ENCODE assay signal across 15 mouse cellular contexts in the genomic region with DNA sequence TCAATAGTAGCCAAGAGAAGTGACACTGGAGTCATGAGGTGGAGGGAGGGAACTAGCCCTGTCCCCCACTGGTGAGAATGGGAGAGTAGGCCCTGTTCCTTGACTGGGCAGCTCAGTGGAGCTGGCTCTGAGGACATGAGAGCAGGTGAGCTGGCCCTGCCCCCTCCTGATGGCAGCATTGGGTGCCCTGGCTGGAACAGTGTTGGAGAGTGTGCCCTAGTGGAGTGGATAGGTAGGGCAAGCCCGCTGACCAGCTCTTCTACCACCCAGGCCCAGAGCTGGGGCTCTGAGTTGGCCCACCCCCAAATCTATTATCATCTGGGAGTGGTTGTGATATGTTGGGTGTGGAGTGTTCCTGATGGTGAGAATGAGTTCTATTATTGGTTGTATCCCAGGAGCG. TPM values are rescaled to one million over a fixed set of nuclear protein-coding genes. Genes with fewer than 3 reads are reported as not detected.
DNase-seq lines count a peak whose midpoint lies in the region; ATAC-seq and TF ChIP-seq lines count a peak whose summit lies in the region.
"Had no signal": no experiment of that assay in that cellular context is flagged by ENCODE, and none has a peak within 500 bp of the region (broad histone marks: within the 10 kb centered on the region; RNA-seq: fewer than 3 reads in every experiment).

No protein-coding gene starts in this region.

- WGBS in forebrain, embryonic 13.5 days = 88% methylated on average over 2 of the region's 2 CpGs
- WGBS in forebrain, postnatal 0 days = 96% methylated on average over 2 of the region's 2 CpGs
- WGBS in kidney, embryonic 15.5 days = 100% methylated on average over 2 of the region's 2 CpGs
- WGBS in kidney, embryonic 16.5 days = 95% methylated on average over 2 of the region's 2 CpGs
- WGBS in midbrain, embryonic 16.5 days = 89% methylated on average over 2 of the region's 2 CpGs
- 97% methylated on average over 2 of the region's 2 CpGs for WGBS in midbrain, embryonic 15.5 days

- H3K9me3 ChIP-seq in forebrain, embryonic 13.5 days (replicated peaks) = no peaks in the 10 kb centered on the region
- H3K9me3 ChIP-seq in forebrain, postnatal 0 days (ENCODE audit: low read length) = no peaks in the 10 kb centered on the region
- H3K9me3 ChIP-seq in kidney, embryonic 15.5 days (replicated peaks) = no peaks in the 10 kb centered on the region
- no peaks in the 10 kb centered on the region for H3K9me3 ChIP-seq in kidney, embryonic 16.5 days (ENCODE audit: low read length)
- H3K9me3 ChIP-seq in midbrain, embryonic 16.5 days (replicated peaks; ENCODE audit: control insufficient read depth, low read length, poor library complexity, severe bottlenecking) = no peaks in the 10 kb centered on the region
- H3K9me3 ChIP-seq in midbrain, embryonic 15.5 days = no peaks in the 10 kb centered on the region
- H3K9me3 ChIP-seq: embryonic facial prominence, embryonic 12.5 days; forebrain, embryonic 15.5 days had no signal

- H3K4me2 ChIP-seq in forebrain, embryonic 13.5 days = no peak overlapping the region
- H3K4me2 ChIP-seq in forebrain, postnatal 0 days (ENCODE audit: low read depth) = no peak overlapping the region
- no peak overlapping the region for H3K4me2 ChIP-seq in kidney, embryonic 15.5 days
- H3K4me2 ChIP-seq in kidney, embryonic 16.5 days (replicated peaks; ENCODE audit: low read depth, low read length) = no peak overlapping the region
- no peak overlapping the region for H3K4me2 ChIP-seq in midbrain, embryonic 16.5 days (ENCODE audit: low read length)
- H3K4me2 ChIP-seq in midbrain, embryonic 15.5 days = no peak overlapping the region
- H3K4me2 ChIP-seq: embryonic facial prominence, embryonic 12.5 days; forebrain, embryonic 15.5 days had no signal

- H3K9ac ChIP-seq in forebrain, embryonic 13.5 days = no peak overlapping the region
- no peak overlapping the region for H3K9ac ChIP-seq in forebrain, postnatal 0 days
- no peak overlapping the region for H3K9ac ChIP-seq in kidney, embryonic 15.5 days
- no peak overlapping the region for H3K9ac ChIP-seq in kidney, embryonic 16.5 days (replicated peaks; ENCODE audit: low read length)
- no peak overlapping the region for H3K9ac ChIP-seq in midbrain, embryonic 16.5 days (ENCODE audit: low read depth, low read length)
- H3K9ac ChIP-seq in midbrain, embryonic 15.5 days = no peak overlapping the region
- H3K9ac ChIP-seq: embryonic facial prominence, embryonic 12.5 days; forebrain, embryonic 15.5 days had no signal

- no peak overlapping the region for H3K4me3 ChIP-seq in forebrain, embryonic 13.5 days
- no peak overlapping the region for H3K4me3 ChIP-seq in forebrain, postnatal 0 days (ENCODE audit: low read depth, low read length)
- no peak overlapping the region for H3K4me3 ChIP-seq in kidney, embryonic 15.5 days (replicated peaks)
- no peak overlapping the region for H3K4me3 ChIP-seq in kidney, embryonic 16.5 days (ENCODE audit: low read length)
- no peak overlapping the region for H3K4me3 ChIP-seq in midbrain, embryonic 16.5 days (ENCODE audit: low read depth, low read length)
- H3K4me3 ChIP-seq in midbrain, embryonic 15.5 days = no peak overlapping the region
- H3K4me3 ChIP-seq: embryonic facial prominence, embryonic 12.5 days; forebrain, embryonic 15.5 days had no signal

- TF ChIP-seq CTCF in forebrain, postnatal 0 days (IDR thresholded peaks at IDR 0.05; ENCODE audit: low read depth) = no peak

- H3K4me1 ChIP-seq in forebrain, embryonic 13.5 days = peaks cover 22% of the 10 kb centered on the region
- peaks cover 6% of the 10 kb centered on the region for H3K4me1 ChIP-seq in forebrain, postnatal 0 days (ENCODE audit: insufficient read depth)
- peaks cover 10% of the 10 kb centered on the region for H3K4me1 ChIP-seq in kidney, embryonic 15.5 days
- peaks cover 11% of the 10 kb centered on the region for H3K4me1 ChIP-seq in kidney, embryonic 16.5 days (ENCODE audit: insufficient read depth, low read length)
- peaks cover 8% of the 10 kb centered on the region; the same call in 1 of the 2 replicates for H3K4me1 ChIP-seq in midbrain, embryonic 16.5 days (ENCODE audit: control insufficient read depth, insufficient read depth, low read length)
- H3K4me1 ChIP-seq in midbrain, embryonic 15.5 days = peaks cover 14% of the 10 kb centered on the region

- H3K27ac ChIP-seq in forebrain, embryonic 13.5 days = no peak overlapping the region
- H3K27ac ChIP-seq in forebrain, postnatal 0 days (ENCODE audit: low read depth, low read length) = no peak overlapping the region
- H3K27ac ChIP-seq in kidney, embryonic 15.5 days = no peak overlapping the region
- no peak overlapping the region for H3K27ac ChIP-seq in kidney, embryonic 16.5 days (ENCODE audit: low read length)
- H3K27ac ChIP-seq in midbrain, embryonic 16.5 days (ENCODE audit: low read length) = no peak overlapping the region
- no peak overlapping the region for H3K27ac ChIP-seq in midbrain, embryonic 15.5 days
- H3K27ac ChIP-seq: embryonic facial prominence, embryonic 12.5 days; forebrain, embryonic 15.5 days; macrophage had no signal

- H3K27me3 ChIP-seq in forebrain, embryonic 13.5 days = no peaks in the 10 kb centered on the region
- no peaks in the 10 kb centered on the region for H3K27me3 ChIP-seq in forebrain, postnatal 0 days (ENCODE audit: insufficient read depth, low read length)
- H3K27me3 ChIP-seq in kidney, embryonic 15.5 days = no peaks in the 10 kb centered on the region
- H3K27me3 ChIP-seq in kidney, embryonic 16.5 days (ENCODE audit: insufficient read depth, low read length) = no peaks in the 10 kb centered on the region
- H3K27me3 ChIP-seq in midbrain, embryonic 16.5 days (ENCODE audit: control insufficient read depth, insufficient read depth, low read depth, low read length) = no peaks in the 10 kb centered on the region
- no peaks in the 10 kb centered on the region for H3K27me3 ChIP-seq in midbrain, embryonic 15.5 days (replicated peaks)
- H3K27me3 ChIP-seq: embryonic facial prominence, embryonic 12.5 days; forebrain, embryonic 15.5 days had no signal

- H3K36me3 ChIP-seq in forebrain, embryonic 13.5 days (ENCODE audit: poor library complexity, severe bottlenecking) = no peaks in the 10 kb centered on the region
- H3K36me3 ChIP-seq in forebrain, postnatal 0 days (ENCODE audit: insufficient read depth) = no peaks in the 10 kb centered on the region
- no peaks in the 10 kb centered on the region for H3K36me3 ChIP-seq in kidney, embryonic 15.5 days
- no peaks in the 10 kb centered on the region for H3K36me3 ChIP-seq in kidney, embryonic 16.5 days (ENCODE audit: insufficient read depth, low read length)
- no peaks in the 10 kb centered on the region for H3K36me3 ChIP-seq in midbrain, embryonic 16.5 days (ENCODE audit: control insufficient read depth, insufficient read depth, low read length)
- no peaks in the 10 kb centered on the region for H3K36me3 ChIP-seq in midbrain, embryonic 15.5 days (replicated peaks)
- H3K36me3 ChIP-seq: embryonic facial prominence, embryonic 12.5 days; forebrain, embryonic 15.5 days had no signal

- DNase-seq in forebrain, postnatal 0 days = no peak
- no peak for DNase-seq in embryo, embryonic 9.5 days (ENCODE audit: extremely low spot score)
- DNase-seq: adrenal gland, postnatal 36 days; cerebellum, adult 11-12 months; gastrocnemius, postnatal 36 days; thymus, postnatal 25 days had no signal

- ATAC-seq in forebrain, embryonic 13.5 days = 0 out of 2 replicates have a peak, but pooled peaks have one; percentile 19
- ATAC-seq in forebrain, postnatal 0 days = no peak
- ATAC-seq in kidney, embryonic 15.5 days (replicated peaks; ENCODE audit: low FRiP score) = 0 out of 2 replicates have a peak, but pooled peaks have one; percentile 18
- no peak for ATAC-seq in kidney, embryonic 16.5 days (ENCODE audit: low FRiP score, low TSS enrichment)
- peak; percentile 49; the same call in 1 of the 2 replicates for ATAC-seq in midbrain, embryonic 16.5 days
- no peak for ATAC-seq in midbrain, embryonic 15.5 days (replicated peaks)
- ATAC-seq in neutrophil, adult 5-6 weeks (ENCODE audit: extremely low read depth, insufficient number of reproducible peaks, low FRiP score, poor library complexity, severe bottlenecking) = peak; percentile 44; the same call in 1 of the 2 replicates
- ATAC-seq: forebrain, embryonic 15.5 days had no signal

RNA-seq across cellular contexts. Expression of a gene that starts 47.7 kb away (rescaled TPM):
- polyA plus RNA-seq in forebrain, embryonic 13.5 days (2015; fragmentation: Nextera tagmentation; extraction: Ambion mirVana) = 7.3 and 8.5 TPM in 2 replicates
- total RNA-seq in forebrain, postnatal 0 days (2014; rRNA removed) = 14.6 and 18.4 TPM in 2 replicates
- 2.4 and 3.6 TPM in 2 replicates for polyA plus RNA-seq in forebrain, postnatal 0 days (2015; fragmentation: Nextera tagmentation; extraction: Ambion mirVana)
- polyA plus RNA-seq in kidney, embryonic 15.5 days (2015; fragmentation: Nextera tagmentation; extraction: Ambion mirVana) = 7.3 and 7.9 TPM in 2 replicates
- 8.0 and 9.2 TPM in 2 replicates for polyA plus RNA-seq in kidney, embryonic 16.5 days (2015; fragmentation: Nextera tagmentation; extraction: Ambion mirVana)
- polyA plus RNA-seq in midbrain, embryonic 16.5 days (2015; fragmentation: Nextera tagmentation; extraction: Ambion mirVana) = 8.4 and 8.8 TPM in 2 replicates
- polyA plus RNA-seq in midbrain, embryonic 15.5 days (2015; fragmentation: Nextera tagmentation; extraction: Ambion mirVana) = 7.6 and 8.1 TPM in 2 replicates
- total RNA-seq in neutrophil, adult 5-6 weeks (2017) = 46.4 and 48.5 TPM in 2 replicates

Comparison
In these comparisons a context has a peak if more than half of its experiments do, and no peak if none do; other contexts are left out.
1. ATAC-seq: peak in forebrain, embryonic 13.5 days (single experiment), kidney, embryonic 15.5 days (single experiment), midbrain, embryonic 16.5 days (single experiment) and neutrophil, adult 5-6 weeks (single experiment); none in forebrain, postnatal 0 days (single experiment), kidney, embryonic 16.5 days (single experiment) and midbrain, embryonic 15.5 days (single experiment).